In genomic region chr1:138930856-138931255, GRCm38 (mm10) we compare ENCODE assay signal across 18 mouse cellular contexts. TPM values are rescaled to one million over a fixed set of nuclear protein-coding genes. Genes with fewer than 3 reads are reported as not detected.
DNase-seq lines count a peak whose midpoint lies in the region; ATAC-seq lines count a peak whose summit lies in the region.
"Had no signal": no experiment of that assay in that cellular context is flagged by ENCODE, and none has a peak within 500 bp of the region (broad histone marks: within the 10 kb centered on the region; RNA-seq: fewer than 3 reads in every experiment).

No protein-coding gene starts in this region.

- no peaks in the 10 kb centered on the region for H3K36me3 ChIP-seq in embryonic facial prominence, embryonic 14.5 days (ENCODE audit: control insufficient read depth, insufficient read depth, low read length)
- no peaks in the 10 kb centered on the region for H3K36me3 ChIP-seq in embryonic facial prominence, embryonic 10.5 days (replicated peaks)
- H3K36me3 ChIP-seq in midbrain, embryonic 11.5 days (ENCODE audit: control insufficient read depth, insufficient read depth, low read length): no peaks in the 10 kb centered on the region
- H3K36me3 ChIP-seq in midbrain, embryonic 13.5 days: no peaks in the 10 kb centered on the region
- H3K36me3 ChIP-seq: forebrain, embryonic 10.5 days; G1E; limb, embryonic 12.5 days; liver, embryonic 15.5 days; midbrain, embryonic 15.5 days had no signal

- no peak overlapping the region for H3K9ac ChIP-seq in embryonic facial prominence, embryonic 14.5 days (ENCODE audit: low read depth, low read length)
- H3K9ac ChIP-seq in midbrain, embryonic 11.5 days (ENCODE audit: low read length): no peak overlapping the region
- no peak overlapping the region for H3K9ac ChIP-seq in midbrain, embryonic 13.5 days (replicated peaks)
- H3K9ac ChIP-seq: limb, embryonic 12.5 days; liver, embryonic 15.5 days; midbrain, embryonic 15.5 days had no signal

- intact Hi-C loops in left cerebral cortex, postnatal 4 days (cut with DNase I): no loop called here

- DNase-seq in embryonic facial prominence, embryonic 14.5 days (ENCODE audit: low spot score): peak; percentile 13
- DNase-seq in embryonic facial prominence, embryonic 10.5 days (ENCODE audit: low spot score): no peak
- peak; percentile 69 for DNase-seq in midbrain, embryonic 11.5 days (ENCODE audit: low spot score, missing footprints)
- DNase-seq in fibroblast of lung, adult 2 months (ENCODE audit: low read depth): peak; percentile 33
- no peak for DNase-seq in cerebellum, adult 18-20 months
- no peak for DNase-seq in left cerebral cortex, postnatal 4 days
- DNase-seq in testis, postnatal 14 days (ENCODE audit: low spot score): no peak
- DNase-seq: adrenal gland, postnatal 36 days; cerebellum, postnatal 14 days; right cerebral cortex, postnatal 4 days had no signal

- no peak overlapping the region for H3K4me3 ChIP-seq in embryonic facial prominence, embryonic 14.5 days (ENCODE audit: low read depth, low read length)
- H3K4me3 ChIP-seq in embryonic facial prominence, embryonic 10.5 days: no peak overlapping the region
- H3K4me3 ChIP-seq in midbrain, embryonic 11.5 days (ENCODE audit: low read depth, low read length): no peak overlapping the region
- H3K4me3 ChIP-seq in midbrain, embryonic 13.5 days (replicated peaks): no peak overlapping the region
- H3K4me3 ChIP-seq: forebrain, embryonic 10.5 days; left cerebral cortex, adult 2 months; limb, embryonic 12.5 days; liver, embryonic 15.5 days; midbrain, embryonic 15.5 days had no signal

- 66% methylated on average over 3 of the region's 3 CpGs for WGBS in embryonic facial prominence, embryonic 14.5 days
- 87% methylated on average over 3 of the region's 3 CpGs for WGBS in embryonic facial prominence, embryonic 10.5 days
- WGBS in midbrain, embryonic 11.5 days: 86% methylated on average over 3 of the region's 3 CpGs
- whole genome bisulfite sequencing in midbrain, embryonic 13.5 days: 88% methylated on average over 3 of the region's 3 CpGs

- no peak for ATAC-seq in embryonic facial prominence, embryonic 14.5 days (ENCODE audit: low read depth)
- no peak for ATAC-seq in midbrain, embryonic 11.5 days (ENCODE audit: low FRiP score)
- ATAC-seq in midbrain, embryonic 13.5 days: no peak
- ATAC-seq: midbrain, embryonic 15.5 days had no signal

- H3K9me3 ChIP-seq in embryonic facial prominence, embryonic 14.5 days (ENCODE audit: control insufficient read depth, low read length): no peaks in the 10 kb centered on the region
- H3K9me3 ChIP-seq in embryonic facial prominence, embryonic 10.5 days: no peaks in the 10 kb centered on the region
- no peaks in the 10 kb centered on the region for H3K9me3 ChIP-seq in midbrain, embryonic 11.5 days (ENCODE audit: control insufficient read depth, low read length)
- H3K9me3 ChIP-seq in midbrain, embryonic 13.5 days: no peaks in the 10 kb centered on the region
- H3K9me3 ChIP-seq: forebrain, embryonic 10.5 days; G1E; limb, embryonic 12.5 days; liver, embryonic 15.5 days; midbrain, embryonic 15.5 days had no signal

- H3K4me2 ChIP-seq in embryonic facial prominence, embryonic 14.5 days (ENCODE audit: low read depth, low read length): no peak overlapping the region
- H3K4me2 ChIP-seq in midbrain, embryonic 11.5 days: no peak overlapping the region
- no peak overlapping the region for H3K4me2 ChIP-seq in midbrain, embryonic 13.5 days (replicated peaks)
- H3K4me2 ChIP-seq: limb, embryonic 12.5 days; liver, embryonic 15.5 days; midbrain, embryonic 15.5 days had no signal

- no peak overlapping the region for H3K27ac ChIP-seq in embryonic facial prominence, embryonic 14.5 days (replicated peaks; ENCODE audit: low read depth, low read length)
- H3K27ac ChIP-seq in embryonic facial prominence, embryonic 10.5 days (replicated peaks): no peak overlapping the region
- no peak overlapping the region for H3K27ac ChIP-seq in midbrain, embryonic 11.5 days (ENCODE audit: low read depth, low read length)
- H3K27ac ChIP-seq in midbrain, embryonic 13.5 days: no peak overlapping the region
- H3K27ac ChIP-seq: forebrain, embryonic 10.5 days; left cerebral cortex, adult 2 months; limb, embryonic 12.5 days; liver, embryonic 15.5 days; macrophage; midbrain, embryonic 15.5 days had no signal

- no peaks in the 10 kb centered on the region for H3K27me3 ChIP-seq in embryonic facial prominence, embryonic 14.5 days (replicated peaks; ENCODE audit: control insufficient read depth, insufficient read depth, low read length)
- no peaks in the 10 kb centered on the region for H3K27me3 ChIP-seq in embryonic facial prominence, embryonic 10.5 days (replicated peaks; ENCODE audit: low read depth, poor library complexity, severe bottlenecking)
- H3K27me3 ChIP-seq in midbrain, embryonic 11.5 days (ENCODE audit: control insufficient read depth, insufficient read depth, low read length): no peaks in the 10 kb centered on the region
- H3K27me3 ChIP-seq in midbrain, embryonic 13.5 days: no peaks in the 10 kb centered on the region
- H3K27me3 ChIP-seq: limb, embryonic 12.5 days; liver, embryonic 15.5 days; midbrain, embryonic 15.5 days had no signal

- H3K4me1 ChIP-seq in embryonic facial prominence, embryonic 14.5 days (ENCODE audit: control insufficient read depth, insufficient read depth, low read length): no peaks in the 10 kb centered on the region
- H3K4me1 ChIP-seq in embryonic facial prominence, embryonic 10.5 days: no peaks in the 10 kb centered on the region
- H3K4me1 ChIP-seq in midbrain, embryonic 11.5 days (ENCODE audit: control insufficient read depth, insufficient read depth, low read length): no peaks in the 10 kb centered on the region
- H3K4me1 ChIP-seq in midbrain, embryonic 13.5 days (replicated peaks): no peaks in the 10 kb centered on the region
- H3K4me1 ChIP-seq: forebrain, embryonic 10.5 days; midbrain, embryonic 15.5 days had no signal

RNA-seq across cellular contexts. Expression of gene Dennd1b, which starts 32.4 kb away (rescaled TPM):
- polyA plus RNA-seq in embryonic facial prominence, embryonic 14.5 days (2014; fragmentation: Nextera tagmentation; extraction: Ambion mirVana): 8.6 and 10.4 TPM in 2 replicates
- polyA plus RNA-seq in embryonic facial prominence, embryonic 10.5 days (2016; fragmentation: Nextera tagmentation; extraction: Ambion mirVana): 6.3 and 6.7 TPM in 2 replicates
- 12.2 and 13.3 TPM in 2 replicates for polyA plus RNA-seq in midbrain, embryonic 11.5 days (2014; fragmentation: Nextera tagmentation; extraction: Ambion mirVana)
- 13.0 and 13.1 TPM in 2 replicates for polyA plus RNA-seq in midbrain, embryonic 13.5 days (2015; fragmentation: Nextera tagmentation; extraction: Ambion mirVana)
- total RNA-seq in left cerebral cortex, postnatal 4 days (2021): 10 to 100 TPM; 18.9 to 20.0 TPM

Comparison
In these comparisons a context has a peak if more than half of its experiments do, and no peak if none do; other contexts are left out.
1. DNase-seq: peak in embryonic facial prominence, embryonic 14.5 days (single experiment), midbrain, embryonic 11.5 days (single experiment) and fibroblast of lung, adult 2 months (single experiment); none in embryonic facial prominence, embryonic 10.5 days (single experiment), cerebellum, adult 18-20 months (0 of 2), left cerebral cortex, postnatal 4 days (single experiment) and testis, postnatal 14 days (single experiment).